Mouse (Mus musculus) adrenal gland, adult 18-20 months (tissue): Measurements from ENCODE around the gene Sbsn. TPM values are rescaled to one million over a fixed set of nuclear protein-coding genes. Genes with fewer than 3 reads are reported as not detected.

Experiments
- DNase-seq, 2 experiments: peaks; one replicate each; pipeline ENCODE4 v3.0.0; 2021 to 2022; ENCODE audit warnings: low spot score in 2 of 2
- total RNA-seq, 2 experiments: library from RNA; stranded (reverse); gene quantifications; 1 replicate in 1 of 2; 2 replicates in 1 of 2; pipeline ENCODE4 v1.2.3; 2021

The Sbsn gene
- total RNA-seq, 2 experiments from 2014 or later: 145 to 483 TPM

GRCm38 (mm10) chr7:30749824-30750606 lies 1.3 kb upstream of the Sbsn start:
- DNase-seq: no peak

DNA sequence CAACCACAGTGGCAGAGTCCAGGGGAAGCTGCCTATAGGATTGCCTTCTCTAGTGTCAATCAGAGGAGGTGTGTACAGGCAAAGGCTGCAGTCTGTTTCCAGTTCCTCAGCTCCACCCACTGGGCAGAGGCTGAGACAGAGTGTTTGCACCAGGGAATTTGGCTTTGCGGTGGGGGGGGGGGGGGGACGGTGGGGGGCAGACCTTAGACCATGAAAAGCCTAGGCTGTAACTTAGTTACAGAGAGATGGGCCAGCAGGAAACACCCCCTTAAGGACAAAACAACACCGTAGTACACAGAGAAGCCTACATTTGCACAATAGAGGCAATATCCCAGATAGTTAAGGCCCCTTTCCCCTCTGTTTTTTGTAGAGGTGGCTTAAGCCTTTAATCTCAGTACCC lies 5.7 kb downstream of the Sbsn start:
- no peak for DNase-seq

- DNase-seq: peak; percentile 63 to 65
Measured at GRCm38 (mm10) chr7:30758853-30759252, 7.6 kb downstream of the Sbsn start.

- DNase-seq: no peak
Measured at GRCm38 (mm10) chr7:30761769-30762352, 10.6 kb downstream of the Sbsn start.

DNA sequence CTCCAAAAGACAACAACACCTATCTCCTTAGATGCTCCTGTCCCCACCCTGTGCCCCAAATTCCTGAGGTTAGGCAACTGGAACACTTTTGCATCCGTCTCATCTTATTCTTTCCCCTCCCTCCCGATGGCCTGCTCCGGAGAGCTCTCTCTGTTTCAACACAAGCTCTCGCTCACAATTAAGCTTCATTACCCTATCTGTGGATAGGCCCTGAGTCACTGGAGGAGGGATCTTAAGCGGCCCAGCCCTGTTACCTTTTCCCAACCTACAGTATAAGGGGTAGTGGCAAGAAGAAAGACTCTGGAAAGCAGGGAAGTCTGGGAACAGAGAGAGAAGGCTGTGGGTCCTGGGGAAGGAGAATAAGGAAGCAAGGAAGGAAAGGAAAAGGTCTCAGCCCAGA lies 12.2 kb downstream of the Sbsn start, which contains the start of gene Dmkn:
TSS of gene Dmkn (plus strand) at position 301 of the 400 bp plus-strand sequence.
- DNase-seq: no peak

DNA sequence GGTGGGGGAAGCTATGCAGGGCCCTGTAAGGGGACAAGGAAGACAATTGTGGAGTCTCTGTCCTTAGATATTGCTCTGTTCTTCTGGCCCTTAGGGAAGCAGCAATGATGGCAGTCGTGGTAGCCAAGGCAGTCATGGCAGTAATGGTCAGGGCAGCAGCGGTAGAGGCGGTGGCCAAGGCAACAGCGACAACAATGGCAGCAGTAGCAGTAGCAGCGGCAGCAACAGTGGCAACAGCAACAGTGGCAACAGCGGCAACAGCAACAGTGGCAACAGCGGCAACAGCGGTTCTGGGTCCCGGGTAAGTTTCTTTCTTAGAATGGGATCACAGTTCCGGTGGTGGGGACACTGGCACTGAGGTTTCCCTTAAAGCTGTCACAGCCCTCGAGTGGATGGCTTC lies 13.9 kb downstream of the Sbsn start:
- no peak for DNase-seq

DNA sequence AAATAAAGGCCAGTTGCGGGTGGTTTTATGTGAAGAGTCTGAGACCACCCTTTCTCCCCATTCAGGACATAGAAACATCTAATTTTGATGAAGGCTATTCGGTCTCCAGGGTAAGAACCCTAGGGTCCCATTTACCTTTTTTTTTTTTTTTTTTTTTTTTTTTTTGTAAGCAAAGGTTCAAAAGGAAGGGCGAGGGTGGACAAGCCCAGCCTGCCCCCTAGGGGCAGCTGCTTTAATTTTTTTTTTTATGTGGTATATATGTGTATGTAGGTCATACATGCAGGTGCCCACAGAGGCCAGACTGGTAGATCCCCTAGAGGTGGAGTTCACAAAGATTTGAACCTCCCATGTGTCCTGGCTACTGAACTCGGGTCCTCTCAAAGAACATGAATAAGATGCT lies 15.1 kb downstream of the Sbsn start:
- DNase-seq: no peak

DNA sequence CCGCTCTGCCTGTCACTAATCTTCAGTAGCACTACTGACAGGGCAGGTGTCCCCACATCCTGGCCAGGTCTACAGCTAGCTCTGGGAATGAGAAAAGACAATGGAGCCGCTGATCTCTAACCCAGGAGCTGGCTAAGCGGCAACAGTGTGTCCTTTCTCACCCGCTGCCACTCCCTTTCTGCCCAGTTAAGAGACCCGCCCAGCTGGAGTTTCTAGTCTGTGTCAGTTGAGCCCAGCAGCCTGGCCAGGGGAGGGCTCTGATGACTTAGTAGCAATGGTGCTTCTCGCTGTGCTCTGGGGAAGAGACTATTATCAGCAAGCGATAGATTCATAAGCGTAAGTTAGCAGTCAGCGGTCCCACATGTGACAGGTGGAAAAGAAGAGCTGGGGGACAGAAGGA lies 18.0 kb downstream of the Sbsn start:
- no peak for DNase-seq

- no peak for DNase-seq
Measured at GRCm38 (mm10) chr7:30776104-30776503, 24.8 kb downstream of the Sbsn start.

GRCm38 (mm10) chr7:30777081-30777579 lies 25.9 kb downstream of the Sbsn start:
- DNase-seq: no peak

- no peak for DNase-seq
Measured at GRCm38 (mm10) chr7:30777911-30778310, 26.6 kb downstream of the Sbsn start.

- no peak for DNase-seq
Measured at GRCm38 (mm10) chr7:30781792-30782191, 30.5 kb downstream of the Sbsn start.

DNA sequence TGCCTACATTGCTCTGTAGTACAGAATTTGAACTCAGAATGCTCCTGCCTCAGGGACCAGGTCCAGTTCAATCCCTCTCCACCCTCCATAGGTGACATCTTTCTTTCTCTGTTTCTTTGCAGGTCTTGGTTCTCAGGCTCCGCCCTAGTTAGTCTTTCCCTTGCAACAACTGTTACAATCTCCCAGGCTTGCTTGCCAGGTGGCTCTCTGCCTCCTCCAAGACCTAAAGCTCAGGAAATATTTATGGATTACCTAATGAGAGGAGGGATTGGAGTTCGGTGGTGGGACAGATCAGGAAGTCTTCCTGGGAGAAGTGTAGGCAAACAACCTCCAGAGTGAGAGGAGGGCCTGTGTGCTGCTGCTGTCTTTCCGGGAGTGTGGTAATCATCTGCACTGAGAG lies 31.4 kb downstream of the Sbsn start:
- DNase-seq: no peak

GRCm38 (mm10) chr7:30785154-30785553 lies 33.9 kb downstream of the Sbsn start:
- DNase-seq: no peak

- no peak for DNase-seq
Measured at GRCm38 (mm10) chr7:30785721-30786546, 34.7 kb downstream of the Sbsn start.

DNA sequence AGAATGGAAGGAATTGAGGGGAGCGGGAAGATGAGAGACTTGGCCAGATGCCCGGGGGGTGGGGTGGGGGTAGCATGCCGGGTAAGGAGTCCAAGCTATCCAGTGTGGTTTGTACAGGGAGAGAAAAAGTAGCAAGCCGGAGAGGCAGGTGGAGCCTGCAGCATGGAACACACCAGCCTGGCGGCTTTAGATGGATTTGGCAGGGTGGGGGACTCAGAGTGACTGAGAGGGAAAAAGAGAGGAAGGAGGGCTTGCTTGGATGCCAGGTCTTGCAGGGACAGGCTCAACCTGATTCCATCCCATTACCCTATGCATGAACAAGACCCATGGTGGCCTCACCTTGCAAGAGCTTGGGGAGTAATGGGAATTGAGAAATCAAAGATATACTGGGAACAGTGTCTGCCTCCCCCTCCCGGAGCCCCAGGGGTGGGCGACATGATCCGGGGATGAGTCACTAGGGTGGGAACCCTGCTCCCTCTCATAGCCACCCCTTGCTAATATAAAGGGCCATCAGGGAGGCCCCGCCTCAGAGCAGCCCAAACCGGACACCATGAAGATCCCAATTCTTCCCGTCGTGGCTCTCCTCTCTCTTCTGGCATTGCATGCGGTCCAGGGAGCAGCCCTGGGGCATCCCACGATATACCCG lies 36.2 kb downstream of the Sbsn start, which contains the start of gene Krtdap:
TSS of gene Krtdap (plus strand) at position 520 of the 646 bp plus-strand sequence.
- DNase-seq: no peak

GRCm38 (mm10) chr7:30790141-30790540 lies 38.9 kb downstream of the Sbsn start:
- DNase-seq: no peak

DNA sequence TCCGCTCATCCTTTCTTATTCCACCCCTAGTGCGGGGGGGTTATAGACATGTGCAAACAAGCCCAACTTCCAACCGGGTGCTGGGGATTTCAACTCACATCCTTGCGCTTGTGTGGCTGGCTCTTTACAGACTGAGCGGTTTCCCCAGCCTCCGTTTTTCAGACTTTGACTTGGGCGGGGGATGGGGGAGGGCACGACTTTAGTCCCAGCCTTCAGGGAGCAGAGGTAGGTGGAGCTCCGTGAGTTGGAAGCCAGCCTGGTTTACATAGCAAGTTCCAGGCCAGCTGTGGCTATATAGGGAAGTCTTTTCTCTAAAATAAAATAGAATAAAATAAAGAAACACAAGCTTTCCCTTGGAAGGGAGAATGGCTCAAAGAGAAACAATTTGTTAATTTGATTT lies 40.6 kb downstream of the Sbsn start:
- DNase-seq: no peak

DNA sequence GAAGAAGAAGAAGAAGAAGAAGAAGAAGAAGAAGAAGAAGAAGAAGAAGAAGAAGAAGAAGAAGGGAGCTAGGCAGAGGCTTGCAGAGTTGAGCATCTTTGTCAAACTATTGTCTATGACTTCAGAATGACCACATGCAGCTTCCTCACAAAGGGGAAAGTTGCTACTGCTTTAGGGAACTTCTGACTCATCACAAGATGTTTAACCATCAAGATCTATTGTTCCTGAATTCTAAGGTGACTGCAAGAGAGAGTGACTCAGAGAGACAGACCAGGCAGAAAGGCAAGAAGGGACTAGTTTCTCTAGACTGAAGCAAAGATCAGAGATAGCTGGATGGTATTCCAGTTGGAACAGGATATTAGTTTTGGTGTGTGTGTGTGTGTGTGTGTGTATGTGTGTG lies 43.6 kb downstream of the Sbsn start:
- no peak for DNase-seq

- no peak for DNase-seq
Measured at GRCm38 (mm10) chr7:30796790-30797189, 45.5 kb downstream of the Sbsn start.

DNA sequence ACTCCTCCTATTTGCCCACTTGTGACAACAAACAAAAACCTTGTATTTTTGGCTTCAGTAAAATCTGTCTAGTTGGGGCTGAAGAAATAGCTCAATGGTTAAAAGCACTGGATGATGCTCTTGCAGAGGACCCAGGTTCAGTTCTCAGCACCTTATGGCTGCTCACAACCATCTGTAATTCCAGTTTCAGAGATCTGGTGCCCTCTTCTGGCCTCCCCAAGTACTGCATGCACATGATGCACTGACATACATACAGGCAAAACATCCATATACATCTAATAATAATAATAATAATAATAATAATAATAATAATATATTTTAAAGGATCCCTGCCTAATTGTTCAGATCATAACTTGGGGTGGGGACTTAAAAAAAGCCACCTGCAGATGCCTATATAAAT lies 49.4 kb downstream of the Sbsn start:
- no peak for DNase-seq
